Mouse (Mus musculus) olfactory bulb, adult 2 months (tissue): ENCODE results near the gene Gadd45g.

ENCODE experiments used
- CTCF ChIP-seq: fragments of 200-500 bp; IDR thresholded peaks from 2 replicates; pipeline ENCODE4 v1.5.1; 2012; ENCODE audit warnings: low read depth, mild to moderate bottlenecking, low read length, moderate library complexity; ENCODE audit not compliant: insufficient read depth
- POLR2A ChIP-seq: fragments of 200-500 bp; IDR thresholded peaks from 2 replicates; pipeline ENCODE4 v1.6.1; 2012; ENCODE audit warnings: mild to moderate bottlenecking, low read depth, low read length, moderate library complexity; ENCODE audit not compliant: insufficient read depth

GRCm38 (mm10) chr13:51897579-51897978, 51.1 kb downstream of the Gadd45g start:
- TF ChIP-seq CTCF (no peak), POLR2A (no peak)
